Mouse (Mus musculus): ENCODE data around the gene Angptl7.

DNA sequence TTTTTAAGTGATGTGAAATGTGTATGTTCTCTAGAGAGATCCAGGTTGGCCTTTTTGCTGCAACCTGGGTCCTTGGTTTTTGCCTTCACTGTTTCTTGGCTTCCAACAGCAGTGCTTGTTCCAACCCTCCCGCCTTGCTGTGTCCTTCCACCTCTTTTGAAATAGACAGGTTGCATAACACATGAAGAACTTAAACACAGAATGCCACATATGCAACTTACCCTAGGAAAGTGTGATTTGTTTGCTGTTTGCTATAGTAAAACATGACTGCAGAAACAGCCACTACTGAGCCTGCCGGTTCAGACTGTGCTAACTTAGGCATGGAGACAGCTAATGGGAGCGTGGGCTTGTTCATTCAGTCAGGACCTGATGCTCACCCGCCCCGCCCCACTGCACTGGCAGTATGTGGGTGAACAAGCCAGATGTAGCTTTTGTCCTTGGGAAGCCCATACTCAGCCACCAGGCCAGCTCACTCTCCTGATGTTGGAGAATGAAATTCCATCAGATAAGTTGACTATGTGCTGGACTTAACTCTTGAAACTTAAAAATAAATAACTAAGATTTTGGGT is 33.7 kb downstream of the Angptl7 start:
- TF ChIP-seq CTCF (IDR thresholded peaks at IDR 0.05; ENCODE audit: borderline replicate concordance, insufficient read depth, low read depth, low read length) (no peak), POLR2A (IDR thresholded peaks at IDR 0.05; ENCODE audit: borderline replicate concordance, insufficient read depth, low read length) (no peak)

All from cerebellum, adult 2 months (tissue).